Mouse (Mus musculus): Measurements from ENCODE around the gene Gsdmc4. TPM values are rescaled to one million over a fixed set of nuclear protein-coding genes. Genes with fewer than 3 reads are reported as not detected.
"Not testable (repeated sequence)": the region's sequence is repeated elsewhere in the genome, so short reads cannot be mapped to it uniquely, and the experiment has no call there.

The Gsdmc4 gene
- total RNA-seq (2021) = not detected

DNA sequence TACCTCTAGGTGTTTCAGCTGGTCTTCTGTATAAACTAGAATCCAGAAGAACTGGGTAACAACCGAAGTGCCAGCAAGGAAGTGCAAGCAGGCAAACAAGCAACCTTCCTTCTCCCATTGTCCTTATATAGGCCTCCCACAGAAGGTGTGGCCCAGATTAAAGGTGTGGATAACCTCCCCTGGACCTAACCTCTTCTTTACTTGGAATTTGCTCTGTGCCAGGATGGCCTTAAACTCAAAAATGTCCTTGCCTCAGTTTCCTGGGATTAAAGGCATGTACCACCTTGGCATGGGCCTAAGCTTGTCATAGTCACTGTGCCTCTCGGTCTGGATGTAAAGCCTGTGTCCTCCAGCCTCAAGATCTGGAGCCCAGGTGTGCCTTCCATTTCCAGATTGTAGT lies at the start of gene Gsdmc4:
TSS of gene Gsdmc4 (minus strand) at position 101 of the 400 bp plus-strand sequence.
- intact Hi-C loops (cut with DNase I); DNase-seq: not testable (repeated sequence)

GRCm38 (mm10) chr15:63960542-63960941 lies 48.4 kb upstream of the Gsdmc4 start:
- no peak for DNase-seq
- intact Hi-C loops (cut with DNase I) = no loop called here

- intact Hi-C loops (cut with DNase I) = no loop called here
These were observed 45.5 kb upstream of the Gsdmc4 start for GRCm38 (mm10) chr15:63957553-63957952.

GRCm38 (mm10) chr15:63953256-63953655 lies 41.2 kb upstream of the Gsdmc4 start:
- intact Hi-C loops (cut with DNase I) = no loop called here
- no peak for DNase-seq

More at GRCm38 (mm10) chr15:63957553-63957952, 45.5 kb upstream of the Gsdmc4 start:
- DNase-seq = no peak

DNA sequence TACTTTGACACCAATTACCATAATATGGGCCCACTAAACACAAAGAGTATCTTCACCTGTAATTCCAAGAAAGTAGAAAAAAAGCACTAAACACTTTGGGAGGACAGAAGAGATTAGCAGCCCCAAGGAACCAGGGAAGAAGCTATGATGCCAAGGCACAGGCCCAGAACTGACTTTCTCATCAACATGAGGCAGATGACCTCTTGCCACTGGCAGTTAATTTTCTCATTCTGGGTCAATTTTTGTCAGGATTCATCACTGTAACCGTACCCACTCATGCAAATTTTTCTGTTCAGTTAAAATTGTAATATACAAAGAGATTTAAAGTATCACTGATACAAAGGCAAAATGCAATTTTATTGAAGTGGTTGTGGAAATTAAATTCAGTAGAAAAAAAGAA lies 29.1 kb upstream of the Gsdmc4 start:
- no peak for DNase-seq
- intact Hi-C loops (cut with DNase I) = no loop called here

- intact Hi-C loops (cut with DNase I) = loop anchor here (10.0 kb wide), 1 partner anchor 182 kb away; no protein-coding TSS in a partner anchor
- DNase-seq = no peak
These were observed 20.6 kb upstream of the Gsdmc4 start for GRCm38 (mm10) chr15:63932656-63933055.

- intact Hi-C loops (cut with DNase I) = loop anchor here (10.0 kb wide), 1 partner anchor 183 kb away; no protein-coding TSS in a partner anchor
These were observed 19.3 kb upstream of the Gsdmc4 start for GRCm38 (mm10) chr15:63931404-63931803.

GRCm38 (mm10) chr15:63930107-63931041 lies 18.3 kb upstream of the Gsdmc4 start:
- intact Hi-C loops (cut with DNase I) = loop anchor here (10.0 kb wide), 1 partner anchor 184 kb away; no protein-coding TSS in a partner anchor

More at GRCm38 (mm10) chr15:63931404-63931803, 19.3 kb upstream of the Gsdmc4 start:
- DNase-seq = no peak

DNA sequence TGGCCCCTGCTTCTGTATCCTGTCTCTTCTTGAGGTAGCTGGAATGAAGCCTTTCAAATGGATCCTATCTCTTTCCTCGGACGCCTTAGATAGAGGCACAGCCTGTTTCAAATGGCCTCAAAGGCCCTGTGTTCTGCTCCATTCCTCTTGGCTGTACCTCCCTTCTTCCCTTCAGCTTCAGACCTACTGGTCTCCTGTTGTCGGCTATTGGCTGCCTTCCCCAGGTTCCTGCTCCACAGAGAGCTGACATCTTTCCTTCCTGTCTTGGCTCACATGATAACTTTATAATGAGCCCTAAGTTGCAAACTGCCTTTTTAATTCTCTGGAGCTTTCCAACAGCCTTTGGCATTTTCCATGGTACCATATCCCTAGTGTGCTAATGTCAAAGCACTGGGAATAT lies 14.1 kb upstream of the Gsdmc4 start:
- DNase-seq = no peak

More at GRCm38 (mm10) chr15:63930107-63931041, 18.3 kb upstream of the Gsdmc4 start:
- DNase-seq = no peak

DNA sequence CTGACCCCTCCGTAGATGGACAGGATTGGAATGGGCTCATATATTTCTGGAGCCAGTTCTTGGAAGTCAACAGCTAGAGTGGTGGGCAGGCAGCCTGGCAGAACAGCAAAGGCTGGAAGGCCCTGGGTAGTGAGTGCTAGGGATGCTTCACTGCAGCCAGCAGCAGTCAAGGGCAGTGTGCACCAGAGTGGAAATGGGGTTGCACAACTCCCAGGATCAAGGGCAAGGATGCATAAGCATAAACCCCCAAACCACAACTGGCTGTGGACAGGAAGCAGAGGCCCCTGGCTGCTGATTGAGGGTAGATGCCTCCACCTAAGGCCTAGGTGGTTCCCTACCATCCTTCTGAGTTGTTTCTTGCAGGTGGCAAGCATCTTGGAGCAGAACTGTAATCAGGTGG lies 12.4 kb upstream of the Gsdmc4 start:
- DNase-seq = no peak
- intact Hi-C loops (cut with DNase I) = no loop called here

More for the DNA sequence above, 14.1 kb upstream of the Gsdmc4 start:
- intact Hi-C loops (cut with DNase I) = no loop called here

DNA sequence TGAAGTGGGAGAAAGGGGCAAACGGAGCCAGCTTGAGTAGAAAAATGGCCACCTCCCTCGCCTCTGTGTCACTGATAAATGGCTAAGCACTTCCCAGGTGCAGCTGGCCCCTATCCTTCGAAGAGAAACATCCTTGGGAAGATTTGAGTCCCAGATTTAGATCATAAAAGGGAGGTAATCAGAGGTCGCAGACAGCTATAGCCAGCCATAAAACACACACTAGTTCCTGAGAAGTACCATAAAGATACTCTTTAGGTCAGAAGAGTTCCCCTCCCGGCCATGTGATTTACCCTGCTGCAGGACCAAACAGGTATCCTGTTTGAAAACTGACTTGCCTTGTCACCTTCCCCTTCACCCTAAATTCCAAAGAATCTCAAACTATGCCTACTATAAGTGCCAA lies 9.5 kb upstream of the Gsdmc4 start:
- DNase-seq; intact Hi-C loops (cut with DNase I): not testable (repeated sequence)

- DNase-seq; intact Hi-C loops (cut with DNase I): not testable (repeated sequence)
These were observed 7.6 kb upstream of the Gsdmc4 start for GRCm38 (mm10) chr15:63919728-63920127.

DNA sequence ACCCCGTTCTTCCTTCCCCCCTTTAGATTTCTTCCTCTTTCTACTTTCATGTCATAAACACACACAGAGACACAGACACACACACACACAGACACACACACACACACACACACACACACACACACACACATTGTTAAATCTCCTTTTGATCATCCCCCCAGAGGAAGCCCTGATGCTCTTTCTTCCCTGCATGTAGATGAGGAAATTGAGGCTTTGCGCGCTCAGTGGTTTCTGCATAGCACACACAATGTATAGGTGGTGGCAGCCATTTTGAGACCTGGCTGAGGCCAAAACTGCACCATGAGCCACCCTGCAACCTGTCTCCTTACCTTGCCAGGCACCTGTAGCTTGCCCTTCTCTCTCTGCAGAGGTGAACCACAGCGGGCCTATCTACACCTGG lies 4.5 kb upstream of the Gsdmc4 start:
- intact Hi-C loops (cut with DNase I); DNase-seq: not testable (repeated sequence)

GRCm38 (mm10) chr15:63909896-63910295 lies 2.2 kb downstream of the Gsdmc4 start:
- DNase-seq; intact Hi-C loops (cut with DNase I): not testable (repeated sequence)

GRCm38 (mm10) chr15:63895560-63896353 lies 16.3 kb downstream of the Gsdmc4 start:
- intact Hi-C loops (cut with DNase I) = loop anchor here (10.0 kb wide), 1 partner anchor 219 kb away; no protein-coding TSS in a partner anchor
- peak; percentile 6 to 42 for DNase-seq

DNA sequence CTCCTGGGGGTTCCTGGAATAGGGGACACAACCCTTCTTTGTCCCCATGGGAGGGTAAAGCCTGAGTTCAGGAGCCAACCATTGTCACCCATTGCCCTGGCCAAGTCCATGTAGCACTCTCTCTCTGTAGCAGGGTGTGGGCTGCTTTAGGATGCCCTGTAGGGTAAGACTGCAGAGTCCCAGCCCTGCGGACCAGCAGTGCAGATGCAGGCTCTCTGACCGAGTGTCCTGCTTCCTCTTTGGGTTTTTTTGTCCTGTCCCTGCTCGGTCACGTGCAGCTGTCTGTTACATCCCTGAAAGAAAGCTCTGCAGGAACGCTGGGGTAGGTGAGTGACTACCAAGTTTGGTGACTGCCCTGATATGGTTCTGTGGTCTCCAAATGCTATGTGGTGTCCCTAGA lies 23.7 kb downstream of the Gsdmc4 start:
- DNase-seq; intact Hi-C loops (cut with DNase I): not testable (repeated sequence)

DNA sequence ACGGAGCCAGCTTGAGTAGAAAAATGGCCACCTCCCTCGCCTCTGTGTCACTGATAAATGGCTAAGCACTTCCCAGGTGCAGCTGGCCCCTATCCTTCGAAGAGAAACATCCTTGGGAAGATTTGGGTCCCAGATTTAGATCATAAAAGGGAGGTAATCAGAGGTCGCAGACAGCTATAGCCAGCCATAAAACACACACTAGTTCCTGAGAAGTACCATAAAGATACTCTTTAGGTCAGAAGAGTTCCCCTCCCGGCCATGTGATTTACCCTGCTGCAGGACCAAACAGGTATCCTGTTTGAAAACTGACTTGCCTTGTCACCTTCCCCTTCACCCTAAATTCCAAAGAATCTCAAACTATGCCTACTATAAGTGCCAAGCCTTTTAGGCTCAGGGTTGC lies 24.1 kb downstream of the Gsdmc4 start:
- DNase-seq; intact Hi-C loops (cut with DNase I): not testable (repeated sequence)

DNA sequence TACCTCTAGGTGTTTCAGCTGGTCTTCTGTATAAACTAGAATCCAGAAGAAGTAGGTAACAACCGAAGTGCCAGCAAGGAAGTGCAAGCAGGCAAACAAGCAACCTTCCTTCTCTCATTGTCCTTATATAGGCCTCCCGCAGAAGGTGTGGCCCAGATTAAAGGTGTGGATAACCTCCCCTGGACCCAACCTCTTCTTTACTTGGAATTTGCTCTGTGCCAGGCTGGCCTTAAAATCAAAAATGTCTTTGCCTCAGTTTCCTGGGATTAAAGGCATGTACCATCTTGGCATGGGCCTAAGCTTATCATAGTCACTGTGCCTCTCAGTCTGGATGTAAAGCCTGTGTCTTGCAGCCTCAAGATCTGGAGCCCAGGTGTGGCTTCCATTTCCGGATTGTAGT lies 33.6 kb downstream of the Gsdmc4 start, which contains the start of gene Gsdmc3:
TSS of gene Gsdmc3 (minus strand) at position 101 of the 400 bp plus-strand sequence.
- intact Hi-C loops (cut with DNase I) = not testable (repeated sequence)

DNA sequence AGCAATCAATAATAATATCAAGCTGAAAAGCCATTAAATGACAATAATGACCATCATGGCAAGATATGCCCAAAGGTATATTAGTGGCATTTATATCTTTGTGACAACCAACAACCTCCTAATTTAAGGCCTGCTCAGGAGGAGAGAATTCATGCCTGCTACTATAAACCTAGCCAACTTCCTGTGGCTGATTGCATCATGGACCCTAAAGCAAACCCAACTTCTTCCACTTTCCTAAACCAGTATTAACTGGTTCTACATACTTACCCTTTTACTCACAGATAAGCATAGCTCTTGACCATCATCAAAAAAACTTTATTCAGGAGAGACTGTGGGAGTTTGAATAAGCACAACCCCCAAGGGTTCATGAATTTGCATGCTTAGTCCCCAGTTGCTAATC lies 35.9 kb downstream of the Gsdmc4 start:
- intact Hi-C loops (cut with DNase I); DNase-seq: not testable (repeated sequence)

More for the DNA sequence above, 33.6 kb downstream of the Gsdmc4 start, which contains the start of gene Gsdmc3:
- not testable (repeated sequence) for DNase-seq

DNA sequence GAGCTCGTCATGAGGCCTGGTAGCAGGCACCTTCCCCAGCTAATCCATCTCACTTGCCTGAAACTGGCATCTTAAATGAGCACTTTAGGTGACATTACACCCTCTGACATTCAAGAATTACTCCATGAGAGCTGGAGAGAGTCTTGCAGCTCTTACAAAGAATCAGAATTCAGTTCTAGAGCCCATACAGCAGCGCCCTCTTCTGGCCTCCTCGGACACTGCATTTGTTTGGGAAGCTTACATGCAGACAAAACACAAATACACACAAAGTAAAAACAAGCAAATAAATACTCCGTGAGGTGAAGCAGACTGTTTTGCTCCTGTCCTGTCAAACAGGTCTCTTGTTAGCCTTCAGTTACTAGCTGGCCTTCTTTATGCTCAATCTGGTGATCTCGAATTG lies 50.1 kb downstream of the Gsdmc4 start:
- intact Hi-C loops (cut with DNase I); DNase-seq: not testable (repeated sequence)

Measured in heart, postnatal 36 days (tissue).